Mouse (Mus musculus) stomach, embryonic 14.5 days (tissue): ENCODE results near the gene Aim2. TPM values are rescaled to one million over a fixed set of nuclear protein-coding genes. Genes with fewer than 3 reads are reported as not detected.
"Not testable (repeated sequence)": the region's sequence is repeated elsewhere in the genome, so short reads cannot be mapped to it uniquely, and the experiment has no call there.

Source experiments
- ATAC-seq: fragments of 200-750 bp; cut with Nextera tagmentation; 2 replicates; pipeline ENCODE4 v1.8.0; 2017; ENCODE audit warnings: low read depth, moderate TSS enrichment; ENCODE audit not compliant: insufficient number of reproducible peaks, insufficient read depth, low FRiP score
- H3K27ac ChIP-seq: fragments of 300-500 bp; sonication (generic); 2 replicates; pipeline ENCODE4 v1.5.1; 2014; ENCODE audit warnings: mild to moderate bottlenecking, low read length, moderate library complexity, mixed read lengths
- H3K27me3 ChIP-seq: fragments of 300-500 bp; sonication (generic); 2 replicates; pipeline ENCODE4 v1.6.1; 2014; ENCODE audit warnings: low read length, control low read depth, mixed read lengths; ENCODE audit not compliant: control insufficient read depth, insufficient read depth
- H3K36me3 ChIP-seq: fragments of 300-500 bp; sonication (generic); 2 replicates; pipeline ENCODE4 v1.6.1; 2014; ENCODE audit warnings: mild to moderate bottlenecking, control low read depth, low read length, moderate library complexity, mixed read lengths; ENCODE audit not compliant: control insufficient read depth, insufficient read depth
- H3K4me1 ChIP-seq: fragments of 300-500 bp; sonication (generic); 2 replicates; pipeline ENCODE4 v1.6.1; 2014; ENCODE audit warnings: low read length, control low read depth, mixed read lengths; ENCODE audit not compliant: control insufficient read depth, insufficient read depth
- H3K4me2 ChIP-seq: fragments of 300-500 bp; sonication (generic); replicated peaks from 2 replicates; pipeline ENCODE4 v1.6.1; 2014; ENCODE audit warnings: low read depth, low read length, control low read depth
- H3K4me3 ChIP-seq: fragments of 300-500 bp; sonication (generic); 2 replicates; pipeline ENCODE4 v1.5.1; 2014; ENCODE audit warnings: low read depth, low read length, control low read depth
- H3K9ac ChIP-seq: fragments of 300-500 bp; sonication (generic); replicated peaks from 2 replicates; pipeline ENCODE4 v1.6.1; 2014; ENCODE audit warnings: low read depth, mild to moderate bottlenecking, control low read depth, low read length, moderate library complexity, mixed read lengths
- H3K9me3 ChIP-seq: fragments of 300-500 bp; sonication (generic); 2 replicates; pipeline ENCODE4 v1.6.1; 2016; ENCODE audit warnings: low read depth, low read length, control low read depth; ENCODE audit not compliant: control insufficient read depth
- WGBS: fragments of 180-500 bp; shearing (Covaris S2); extraction: QIAGEN DNeasy Blood & Tissue Kit; methylation state at CpG from one replicate; pipeline ENCODE4 v1.1.7; 2014; 5-methylcytosine and 5-hydroxymethylcytosine counted together
- polyA plus RNA-seq: library from polyadenylated mRNA; unstranded; fragments of >200 nt; fragmentation: Nextera tagmentation; extraction: Ambion mirVana; gene quantifications from 2 replicates; pipeline ENCODE4 v1.2.1, GENCODE M21; 2014

Aim2 gene
- polyA plus RNA-seq, 1 experiment from 2014 or later, result 2.2 TPM

- H3K9me3 ChIP-seq, H3K27ac ChIP-seq, H3K4me2 ChIP-seq, H3K4me1 ChIP-seq, H3K4me3 ChIP-seq, ATAC-seq, H3K27me3 ChIP-seq, H3K9ac ChIP-seq, H3K36me3 ChIP-seq: not testable (repeated sequence)
- 91% methylated on average over 5 of the region's 5 CpGs for WGBS
Measured at GRCm38 (mm10) chr1:173480399-173481181, 129.9 kb downstream of the Aim2 start.

- not testable (repeated sequence) for H3K27ac ChIP-seq, H3K9me3 ChIP-seq, ATAC-seq, H3K4me3 ChIP-seq, H3K4me2 ChIP-seq, H3K27me3 ChIP-seq, H3K4me1 ChIP-seq, H3K9ac ChIP-seq, H3K36me3 ChIP-seq
- 75% methylated on average over 3 of the region's 3 CpGs for WGBS
Measured at GRCm38 (mm10) chr1:173481182-173481574, 130.5 kb downstream of the Aim2 start.

- not testable (repeated sequence) for H3K36me3 ChIP-seq, H3K4me2 ChIP-seq, H3K4me1 ChIP-seq, H3K9ac ChIP-seq, H3K27ac ChIP-seq, H3K9me3 ChIP-seq, ATAC-seq, H3K27me3 ChIP-seq, H3K4me3 ChIP-seq
- WGBS, result 75% methylated on average over 3 of the region's 3 CpGs
Measured at GRCm38 (mm10) chr1:173490812-173491480, 140.3 kb downstream of the Aim2 start, which contains the start of gene Ifi206. Gene Ifi206 (minus strand): TSS chr1:173491041.

- not testable (repeated sequence) for H3K36me3 ChIP-seq, H3K27me3 ChIP-seq, H3K4me1 ChIP-seq, ATAC-seq, H3K4me3 ChIP-seq, H3K4me2 ChIP-seq, H3K9ac ChIP-seq, H3K27ac ChIP-seq, H3K9me3 ChIP-seq
Measured at GRCm38 (mm10) chr1:173491483-173491882, 140.8 kb downstream of the Aim2 start.

GRCm38 (mm10) chr1:173510595-173510994, 159.9 kb downstream of the Aim2 start:
- H3K9me3 ChIP-seq, H3K4me2 ChIP-seq, H3K9ac ChIP-seq, H3K27ac ChIP-seq, H3K36me3 ChIP-seq, ATAC-seq, H3K4me3 ChIP-seq, H3K4me1 ChIP-seq, H3K27me3 ChIP-seq: not testable (repeated sequence)
- WGBS, result 96% methylated on average over 2 of the region's 2 CpGs

Other genes starting within 250 kb of the Aim2 start
- not detected in 2 replicates for gene Olfr1408, start 213.5 kb upstream of the Aim2 start, polyA plus RNA-seq
- not detected in 2 replicates for gene Olfr1406, start 160.2 kb upstream of the Aim2 start, polyA plus RNA-seq
- gene Olfr218, start 153.1 kb upstream of the Aim2 start, polyA plus RNA-seq, result not detected in 2 replicates
- gene Olfr1404, start 138.5 kb upstream of the Aim2 start, polyA plus RNA-seq, result not detected in 2 replicates
- not detected in 2 replicates for gene Fcer1a, start 123.7 kb upstream of the Aim2 start, polyA plus RNA-seq
- not detected in 2 replicates for gene Olfr418, start 84.9 kb upstream of the Aim2 start, polyA plus RNA-seq
- not detected in 2 replicates for gene Mptx2, start 73.1 kb upstream of the Aim2 start, polyA plus RNA-seq
- gene Ackr1, start 17.1 kb upstream of the Aim2 start, polyA plus RNA-seq, result 1.5 and 1.9 TPM in 2 replicates
- 8.8 and 10.1 TPM in 2 replicates for gene Cadm3, start 16.8 kb downstream of the Aim2 start, polyA plus RNA-seq
- 0.09 and 0.32 TPM in 2 replicates for gene Ifi206, start 140.2 kb downstream of the Aim2 start, polyA plus RNA-seq
- gene Ifi214, start 185.1 kb downstream of the Aim2 start, polyA plus RNA-seq, result not detected in 2 replicates
- not detected in 2 replicates for gene Ifi213, start 248.4 kb downstream of the Aim2 start, polyA plus RNA-seq